Mouse (Mus musculus): Measurements from ENCODE around the gene Fzd10. TPM values are rescaled to one million over a fixed set of nuclear protein-coding genes. Genes with fewer than 3 reads are reported as not detected.

Fzd10 gene
- polyA plus RNA-seq, 1 experiment = not detected

DNA sequence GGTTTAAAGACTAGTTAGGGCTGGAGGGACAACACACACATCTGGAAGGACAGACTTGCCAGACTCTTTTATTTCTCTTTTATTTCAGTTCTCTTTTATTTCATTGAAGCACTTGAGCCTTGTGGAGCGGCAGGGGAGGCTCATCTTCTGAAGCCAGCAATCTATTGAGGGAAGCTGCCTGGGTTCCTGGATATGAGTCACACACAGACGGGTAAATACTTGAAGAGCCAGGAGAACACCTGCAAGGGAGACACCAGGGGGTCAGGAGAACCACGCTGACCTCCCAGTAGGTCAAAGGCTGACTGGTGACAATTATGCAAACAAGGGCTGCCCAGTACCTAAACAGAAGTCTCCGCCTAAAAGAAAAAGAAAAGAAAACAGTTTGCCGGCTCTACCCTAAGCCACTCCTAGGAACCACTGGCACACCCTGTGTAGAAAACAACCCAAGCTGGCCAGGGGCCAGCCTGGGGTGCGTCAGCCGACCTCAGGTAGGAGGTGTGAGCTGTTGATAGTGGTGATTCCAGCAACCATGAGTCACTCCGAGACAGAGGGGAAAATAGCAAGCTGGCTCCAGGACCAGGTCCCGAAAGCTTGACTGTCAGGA is 21.5 kb upstream of the Fzd10 start:
- TF ChIP-seq MYOD1 (IDR thresholded peaks at IDR 0.05; ENCODE audit: control insufficient read depth, insufficient read length, low read depth) (no peak), MAX (IDR thresholded peaks at IDR 0.05) (no peak), FOSL1 (IDR thresholded peaks at IDR 0.05; ENCODE audit: insufficient read depth, low read length, poor library complexity, severe bottlenecking) (no peak), MYOG (IDR thresholded peaks at IDR 0.05; ENCODE audit: control insufficient read depth, extremely low read depth, insufficient read length) (no peak), CTCF (IDR thresholded peaks at IDR 0.05; ENCODE audit: control insufficient read depth, insufficient read depth, insufficient read length) (no peak), USF1 (IDR thresholded peaks at IDR 0.05; ENCODE audit: low read depth) (no peak)

GRCm38 (mm10) chr5:128580931-128581330 is 19.7 kb upstream of the Fzd10 start:
- no peak for TF ChIP-seq CEBPB (IDR thresholded peaks at IDR 0.05; ENCODE audit: low read depth)
- no peak for TF ChIP-seq USF1 (IDR thresholded peaks at IDR 0.05; ENCODE audit: low read depth)
- no peak for TF ChIP-seq MAX (IDR thresholded peaks at IDR 0.05)
- no peak for TF ChIP-seq FOSL1 (IDR thresholded peaks at IDR 0.05; ENCODE audit: insufficient read depth, low read length, poor library complexity, severe bottlenecking)
- no peak for TF ChIP-seq MYOG (IDR thresholded peaks at IDR 0.05; ENCODE audit: control insufficient read depth, extremely low read depth, insufficient read length)
- no peak for TF ChIP-seq CTCF (IDR thresholded peaks at IDR 0.05; ENCODE audit: control insufficient read depth, insufficient read depth, insufficient read length)
- no peak for TF ChIP-seq MYOD1 (IDR thresholded peaks at IDR 0.05; ENCODE audit: control insufficient read depth, insufficient read length, low read depth)
- no peaks in the 10 kb centered on the region for H3K79me2 ChIP-seq (ENCODE audit: control insufficient read depth, insufficient read depth)
- H3K27me3 ChIP-seq (ENCODE audit: control insufficient read depth, insufficient read depth, insufficient read length) = no peaks in the 10 kb centered on the region
- no peaks in the 10 kb centered on the region for H3K79me3 ChIP-seq (ENCODE audit: low read depth)
- no peak overlapping the region for H3ac ChIP-seq (ENCODE audit: control insufficient read depth, insufficient read length, low read depth)
- H3K4me3 ChIP-seq (ENCODE audit: insufficient read depth, poor library complexity, severe bottlenecking) = no peak overlapping the region
- H3K36me3 ChIP-seq (ENCODE audit: control insufficient read depth, insufficient read depth) = no peaks in the 10 kb centered on the region

More for the DNA sequence above, 21.5 kb upstream of the Fzd10 start:
- H3K36me3 ChIP-seq (ENCODE audit: control insufficient read depth, insufficient read depth) = no peaks in the 10 kb centered on the region
- H3K79me2 ChIP-seq (ENCODE audit: control insufficient read depth, insufficient read depth) = no peaks in the 10 kb centered on the region
- no peaks in the 10 kb centered on the region for H3K27me3 ChIP-seq (ENCODE audit: control insufficient read depth, insufficient read depth, insufficient read length)
- H3K4me3 ChIP-seq (ENCODE audit: insufficient read depth, poor library complexity, severe bottlenecking) = no peak overlapping the region
- no peaks in the 10 kb centered on the region for H3K79me3 ChIP-seq (ENCODE audit: low read depth)
- H3ac ChIP-seq (ENCODE audit: control insufficient read depth, insufficient read length, low read depth) = no peak overlapping the region

DNA sequence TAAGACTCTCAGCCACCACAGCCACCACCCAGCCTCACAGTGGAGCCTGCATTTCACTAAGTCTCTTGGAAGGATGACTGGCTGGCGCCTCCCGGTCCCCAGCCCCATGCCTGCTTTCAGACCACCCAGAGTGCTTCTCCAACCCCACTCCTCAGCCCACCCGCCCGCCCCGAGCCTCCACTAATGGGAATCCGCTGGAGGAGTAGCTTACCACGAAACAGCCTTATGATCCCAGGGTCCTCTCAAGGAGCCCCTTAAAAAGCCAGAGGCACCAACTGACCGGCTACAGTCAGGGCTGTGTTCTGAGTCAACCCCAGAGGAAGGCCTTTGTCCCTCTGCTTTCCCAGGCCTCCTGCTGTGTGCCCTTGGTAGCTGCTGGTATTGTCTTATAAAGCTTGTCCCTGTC is 19.1 kb upstream of the Fzd10 start:
- Histone ChIP-seq H3K4me3 (ENCODE audit: insufficient read depth, poor library complexity, severe bottlenecking) (no peak overlapping the region), H3K79me2 (ENCODE audit: control insufficient read depth, insufficient read depth) (no peaks in the 10 kb centered on the region), H3ac (ENCODE audit: control insufficient read depth, insufficient read length, low read depth) (no peak overlapping the region), H3K36me3 (ENCODE audit: control insufficient read depth, insufficient read depth) (no peaks in the 10 kb centered on the region), H3K79me3 (ENCODE audit: low read depth) (no peaks in the 10 kb centered on the region), H3K27me3 (ENCODE audit: control insufficient read depth, insufficient read depth, insufficient read length) (no peaks in the 10 kb centered on the region)
- TF ChIP-seq CTCF (IDR thresholded peaks at IDR 0.05; ENCODE audit: control insufficient read depth, insufficient read depth, insufficient read length) = no peak
- no peak for TF ChIP-seq MYOD1 (IDR thresholded peaks at IDR 0.05; ENCODE audit: control insufficient read depth, insufficient read length, low read depth)
- TF ChIP-seq USF1 (IDR thresholded peaks at IDR 0.05; ENCODE audit: low read depth) = no peak
- TF ChIP-seq CEBPB (IDR thresholded peaks at IDR 0.05; ENCODE audit: low read depth) = no peak
- no peak for TF ChIP-seq FOSL1 (IDR thresholded peaks at IDR 0.05; ENCODE audit: insufficient read depth, low read length, poor library complexity, severe bottlenecking)
- no peak for TF ChIP-seq MAX (IDR thresholded peaks at IDR 0.05)
- TF ChIP-seq MYOG (IDR thresholded peaks at IDR 0.05; ENCODE audit: control insufficient read depth, extremely low read depth, insufficient read length) = no peak

GRCm38 (mm10) chr5:128589231-128589630 is 11.4 kb upstream of the Fzd10 start:
- Histone ChIP-seq H3K36me3 (ENCODE audit: control insufficient read depth, insufficient read depth) (no peaks in the 10 kb centered on the region), H3K27me3 (ENCODE audit: control insufficient read depth, insufficient read depth, insufficient read length) (no peaks in the 10 kb centered on the region), H3ac (ENCODE audit: control insufficient read depth, insufficient read length, low read depth) (no peak overlapping the region), H3K79me3 (ENCODE audit: low read depth) (no peaks in the 10 kb centered on the region), H3K4me3 (ENCODE audit: insufficient read depth, poor library complexity, severe bottlenecking) (no peak overlapping the region), H3K79me2 (ENCODE audit: control insufficient read depth, insufficient read depth) (no peaks in the 10 kb centered on the region)
- TF ChIP-seq CTCF (IDR thresholded peaks at IDR 0.05; ENCODE audit: control insufficient read depth, insufficient read depth, insufficient read length) = no peak
- TF ChIP-seq MAX (IDR thresholded peaks at IDR 0.05) = no peak
- TF ChIP-seq MYOG (IDR thresholded peaks at IDR 0.05; ENCODE audit: control insufficient read depth, extremely low read depth, insufficient read length) = no peak
- no peak for TF ChIP-seq FOSL1 (IDR thresholded peaks at IDR 0.05; ENCODE audit: insufficient read depth, low read length, poor library complexity, severe bottlenecking)
- TF ChIP-seq CEBPB (IDR thresholded peaks at IDR 0.05; ENCODE audit: low read depth) = no peak
- TF ChIP-seq USF1 (IDR thresholded peaks at IDR 0.05; ENCODE audit: low read depth) = no peak
- TF ChIP-seq MYOD1 (IDR thresholded peaks at IDR 0.05; ENCODE audit: control insufficient read depth, insufficient read length, low read depth) = no peak

GRCm38 (mm10) chr5:128593446-128593845 is 7.2 kb upstream of the Fzd10 start:
- TF ChIP-seq MYOD1 (IDR thresholded peaks at IDR 0.05; ENCODE audit: control insufficient read depth, insufficient read length, low read depth) (no peak), USF1 (IDR thresholded peaks at IDR 0.05; ENCODE audit: low read depth) (no peak), FOSL1 (IDR thresholded peaks at IDR 0.05; ENCODE audit: insufficient read depth, low read length, poor library complexity, severe bottlenecking) (no peak)
- H3K79me2 ChIP-seq (ENCODE audit: control insufficient read depth, insufficient read depth) = no peaks in the 10 kb centered on the region
- no peaks in the 10 kb centered on the region for H3K27me3 ChIP-seq (ENCODE audit: control insufficient read depth, insufficient read depth, insufficient read length)
- no peak overlapping the region for H3ac ChIP-seq (ENCODE audit: control insufficient read depth, insufficient read length, low read depth)
- H3K36me3 ChIP-seq (ENCODE audit: control insufficient read depth, insufficient read depth) = no peaks in the 10 kb centered on the region
- no peak overlapping the region for H3K4me3 ChIP-seq (ENCODE audit: insufficient read depth, poor library complexity, severe bottlenecking)
- H3K79me3 ChIP-seq (ENCODE audit: low read depth) = no peaks in the 10 kb centered on the region

DNA sequence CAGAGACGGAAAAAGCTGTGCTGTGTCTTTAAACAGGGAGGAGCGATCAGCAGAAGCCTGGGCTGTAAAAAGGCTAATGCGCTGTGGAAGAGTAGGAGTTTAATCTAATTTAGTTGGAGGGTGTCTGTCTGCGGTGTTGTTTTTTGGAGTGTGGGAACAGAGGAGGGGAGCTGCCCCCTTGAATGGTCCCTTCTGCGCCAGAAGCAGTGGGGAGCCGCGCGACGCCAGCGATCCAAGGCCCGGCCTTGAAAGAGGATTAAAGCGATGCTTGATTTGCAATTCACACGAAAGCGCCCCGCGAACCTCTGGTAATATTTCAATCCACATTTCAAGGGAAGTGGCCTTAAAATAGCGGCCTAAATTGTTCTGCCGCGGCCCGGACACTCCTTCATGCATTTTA is 3.8 kb upstream of the Fzd10 start:
- no peaks in the 10 kb centered on the region for H3K36me3 ChIP-seq (ENCODE audit: control insufficient read depth, insufficient read depth)
- H3K27me3 ChIP-seq (ENCODE audit: control insufficient read depth, insufficient read depth, insufficient read length) = no peaks in the 10 kb centered on the region
- H3K4me3 ChIP-seq (ENCODE audit: insufficient read depth, poor library complexity, severe bottlenecking) = no peak overlapping the region
- H3ac ChIP-seq (ENCODE audit: control insufficient read depth, insufficient read length, low read depth) = no peak overlapping the region
- H3K79me2 ChIP-seq (ENCODE audit: control insufficient read depth, insufficient read depth) = no peaks in the 10 kb centered on the region
- no peaks in the 10 kb centered on the region for H3K79me3 ChIP-seq (ENCODE audit: low read depth)
- TF ChIP-seq CTCF (IDR thresholded peaks at IDR 0.05; ENCODE audit: control insufficient read depth, insufficient read depth, insufficient read length) (no peak), FOSL1 (IDR thresholded peaks at IDR 0.05; ENCODE audit: insufficient read depth, low read length, poor library complexity, severe bottlenecking) (no peak), USF1 (IDR thresholded peaks at IDR 0.05; ENCODE audit: low read depth) (no peak)
